Mouse (Mus musculus) naive thymus-derived CD4-positive, alpha-beta T cell, adult 5 months (primary cell): ENCODE results near the gene Pbp2. TPM values are rescaled to one million over a fixed set of nuclear protein-coding genes. Genes with fewer than 3 reads are reported as not detected.

Source experiments
- polyA plus RNA-seq: library from polyadenylated mRNA; unstranded; fragments of 100-300 nt; shearing (Covaris generic); gene quantifications from one replicate; pipeline ENCODE4 v1.2.1, GENCODE M21; 2017

The Pbp2 gene
- polyA plus RNA-seq = not detected

GRCm38 (mm10) chr6:135310305-135310704 is at the start of gene Pbp2:
TSS of gene Pbp2 (minus strand) at chr6:135310405.

Other genes with a start within 250 kb of the Pbp2 start
- gene Gprc5a, start 244.8 kb downstream of the Pbp2 start, polyA plus RNA-seq = 1.3 TPM
- gene Gprc5d, start 192.1 kb downstream of the Pbp2 start, polyA plus RNA-seq = not detected
- 20.6 TPM for gene Fam234b, start 112.4 kb downstream of the Pbp2 start, polyA plus RNA-seq
- gene Hebp1, start 112.4 kb downstream of the Pbp2 start, polyA plus RNA-seq = not detected
- not detected for gene Gsg1, start 56.1 kb downstream of the Pbp2 start, polyA plus RNA-seq
- 0.50 TPM for gene Emp1, start 52.1 kb upstream of the Pbp2 start, polyA plus RNA-seq